Mouse (Mus musculus) left cerebral cortex, postnatal 25 days (tissue): ENCODE results near the gene Tmem94. TPM values are rescaled to one million over a fixed set of nuclear protein-coding genes. Genes with fewer than 3 reads are reported as not detected.

Experiments
- DNase-seq, 2 experiments: peaks; one replicate each; pipeline ENCODE4 v3.0.0; 2022; ENCODE audit warnings: low spot score in 2 of 2, mixed read lengths in 1 of 2
- intact Hi-C: fragments of 180-260 bp; cut with DNase I; formaldehyde crosslinking; loops from one replicate; pipeline ENCODE4 v1.15.1; 2025
- microRNA-seq, 2 experiments: library from miRNA; unstranded; fragments of <30 nt; microRNA quantifications; one replicate each; pipeline ENCODE4 v1.2.0; 2022
- total RNA-seq, 2 experiments: library from RNA; stranded (reverse); gene quantifications; 2 replicates each; pipeline ENCODE4 v1.2.3; 2021

The Tmem94 gene
- total RNA-seq, 2 experiments from 2014 or later = 54.9 to 59.1 TPM

- no peak for DNase-seq
- intact Hi-C loops = loop anchor here (10.0 kb wide), 1 partner anchor 141 kb away; no protein-coding TSS in a partner anchor
These were observed 78.6 kb downstream of the Tmem94 start for GRCm38 (mm10) chr11:115843891-115844239.

GRCm38 (mm10) chr11:115844240-115844639 is 79.0 kb downstream of the Tmem94 start:
- DNase-seq = no peak

GRCm38 (mm10) chr11:115845819-115846218 is 80.6 kb downstream of the Tmem94 start:
- intact Hi-C loops = loop anchor here (10.0 kb wide), 1 partner anchor 139 kb away; no protein-coding TSS in a partner anchor

More at GRCm38 (mm10) chr11:115844240-115844639, 79.0 kb downstream of the Tmem94 start:
- intact Hi-C loops = loop anchor here (10.0 kb wide), 1 partner anchor 141 kb away; no protein-coding TSS in a partner anchor

More at GRCm38 (mm10) chr11:115845819-115846218, 80.6 kb downstream of the Tmem94 start:
- DNase-seq = no peak

Small RNA genes within 50 kb of the gene (microRNA-seq; reads per million reads assigned to microRNA genes)
- gene Mir5621 = 1.7 reads per million in 2 experiments

Other genes with a start within 250 kb of the Tmem94 start
- gene Sumo2, start 229.2 kb upstream of the Tmem94 start, total RNA-seq = 100 to 1,000 TPM; 298 to 313 TPM
- gene Nup85, start 201.0 kb upstream of the Tmem94 start, total RNA-seq = 10 to 100 TPM; 45.7 to 49.1 TPM
- 10 to 100 TPM; 52.2 to 56.2 TPM for gene Mrps7, start 161.5 kb upstream of the Tmem94 start, total RNA-seq
- 10 to 100 TPM; 76.5 to 88.6 TPM for gene Gga3, start 161.4 kb upstream of the Tmem94 start, total RNA-seq
- gene Mif4gd, start 152.5 kb upstream of the Tmem94 start, total RNA-seq = 10 to 100 TPM; 17.6 to 19.4 TPM
- gene Slc25a19, start 137.1 kb upstream of the Tmem94 start, total RNA-seq = 10 to 100 TPM; 54.3 to 59.3 TPM
- gene Grb2, start 56.8 kb upstream of the Tmem94 start, total RNA-seq = 100 to 1,000 TPM; 204 TPM
- 10 to 100 TPM; 18.8 to 20.7 TPM for gene Caskin2, start 48.2 kb downstream of the Tmem94 start, total RNA-seq
- gene Tsen54, start 49.3 kb downstream of the Tmem94 start, total RNA-seq = 10 to 100 TPM; 12.5 to 12.7 TPM
- gene Llgl2, start 58.6 kb downstream of the Tmem94 start, total RNA-seq = 1 to 10 TPM; 3.7 to 4.0 TPM
- under 1 TPM; 0.11 to 0.23 TPM for gene Myo15b, start 93.0 kb downstream of the Tmem94 start, total RNA-seq
- gene Smim5, start 134.5 kb downstream of the Tmem94 start, total RNA-seq = under 1 TPM in 1 of 2 experiments, not detected in 1; 0.32 TPM
- gene Smim6, start 146.6 kb downstream of the Tmem94 start, total RNA-seq = not detected
- gene Sap30bp, start 167.8 kb downstream of the Tmem94 start, total RNA-seq = 10 to 100 TPM; 40.4 to 45.5 TPM
- 10 to 100 TPM; 22.3 to 26.3 TPM for gene Recql5, start 168.0 kb downstream of the Tmem94 start, total RNA-seq
- gene Itgb4, start 209.3 kb downstream of the Tmem94 start, total RNA-seq = 1 to 10 TPM; 3.7 to 6.6 TPM
- gene Galk1, start 247.3 kb downstream of the Tmem94 start, total RNA-seq = 10 to 100 TPM; 14.7 to 18.7 TPM